Mouse (Mus musculus): Measurements from ENCODE around the gene Fras1. TPM values are rescaled to one million over a fixed set of nuclear protein-coding genes. Genes with fewer than 3 reads are reported as not detected.
A peak's percentile ranks its signal among the peaks of the same experiment; 100 is the strongest.

Fras1 gene
- polyA plus RNA-seq, 1 experiment from 2014 or later, result 71.3 TPM

- Histone ChIP-seq H3K4me1 (ENCODE audit: control insufficient read depth, insufficient read depth, low read length) (no peaks in the 10 kb centered on the region), H3K4me2 (replicated peaks; ENCODE audit: low read depth, low read length) (no peak overlapping the region), H3K27me3 (ENCODE audit: control insufficient read depth, insufficient read depth, low read length) (no peaks in the 10 kb centered on the region), H3K9me3 (ENCODE audit: control insufficient read depth, low read length) (no peaks in the 10 kb centered on the region), H3K27ac (ENCODE audit: low read depth, low read length) (no peak overlapping the region), H3K9ac (ENCODE audit: low read depth, low read length) (no peak overlapping the region), H3K4me3 (ENCODE audit: low read length) (no peak overlapping the region), H3K36me3 (ENCODE audit: control insufficient read depth, insufficient read depth, low read length) (no peaks in the 10 kb centered on the region)
- no peak for ATAC-seq (ENCODE audit: low FRiP score, low TSS enrichment)
Measured at GRCm38 (mm10) chr5:96367260-96367659, 6.5 kb upstream of the Fras1 start.

- peak overlapping the region; percentile 78 for H3K4me2 ChIP-seq (replicated peaks; ENCODE audit: low read depth, low read length)
- H3K4me1 ChIP-seq (ENCODE audit: control insufficient read depth, insufficient read depth, low read length), result peaks cover 4% of the 10 kb centered on the region; the same call in 1 of the 2 replicates
- H3K9me3 ChIP-seq (ENCODE audit: control insufficient read depth, low read length), result no peaks in the 10 kb centered on the region
- peak overlapping the region; percentile 44; the same call in 1 of the 2 replicates for H3K27ac ChIP-seq (ENCODE audit: low read depth, low read length)
- 32% methylated on average over 6 of the region's 6 CpGs for WGBS
- H3K9ac ChIP-seq (ENCODE audit: low read depth, low read length), result peak overlapping the region; percentile 86; the same call in 1 of the 2 replicates
- H3K36me3 ChIP-seq (ENCODE audit: control insufficient read depth, insufficient read depth, low read length), result no peaks in the 10 kb centered on the region
- ATAC-seq (ENCODE audit: low FRiP score, low TSS enrichment), result no peak
- H3K4me3 ChIP-seq (ENCODE audit: low read length), result peak overlapping the region; percentile 78
- H3K27me3 ChIP-seq (ENCODE audit: control insufficient read depth, insufficient read depth, low read length), result no peaks in the 10 kb centered on the region
Measured at GRCm38 (mm10) chr5:96373106-96373505, 649 bp upstream of the Fras1 start.

- peak overlapping the region; percentile 78 for H3K4me3 ChIP-seq (ENCODE audit: low read length)
- ATAC-seq (ENCODE audit: low FRiP score, low TSS enrichment), result peak; percentile 93
- under 1% methylated on average over 80 of the region's 84 CpGs for WGBS
- no peaks in the 10 kb centered on the region for H3K9me3 ChIP-seq (ENCODE audit: control insufficient read depth, low read length)
- peak overlapping the region; percentile 90 for H3K27ac ChIP-seq (ENCODE audit: low read depth, low read length)
- H3K4me1 ChIP-seq (ENCODE audit: control insufficient read depth, insufficient read depth, low read length), result peaks cover 4% of the 10 kb centered on the region; the same call in 1 of the 2 replicates
- H3K9ac ChIP-seq (ENCODE audit: low read depth, low read length), result peak overlapping the region; percentile 86
- no peaks in the 10 kb centered on the region for H3K36me3 ChIP-seq (ENCODE audit: control insufficient read depth, insufficient read depth, low read length)
- H3K4me2 ChIP-seq (replicated peaks; ENCODE audit: low read depth, low read length), result peak overlapping the region; percentile 78
- no peaks in the 10 kb centered on the region for H3K27me3 ChIP-seq (ENCODE audit: control insufficient read depth, insufficient read depth, low read length)
Measured at GRCm38 (mm10) chr5:96373986-96374901, 489 bp downstream of the Fras1 start.

- Histone ChIP-seq H3K4me2 (replicated peaks; ENCODE audit: low read depth, low read length) (peak overlapping the region; percentile 78), H3K27me3 (ENCODE audit: control insufficient read depth, insufficient read depth, low read length) (no peaks in the 10 kb centered on the region), H3K4me3 (ENCODE audit: low read length) (peak overlapping the region; percentile 78), H3K4me1 (ENCODE audit: control insufficient read depth, insufficient read depth, low read length) (peaks cover 4% of the 10 kb centered on the region; the same call in 1 of the 2 replicates), H3K9me3 (ENCODE audit: control insufficient read depth, low read length) (no peaks in the 10 kb centered on the region), H3K9ac (ENCODE audit: low read depth, low read length) (peak overlapping the region; percentile 86), H3K36me3 (ENCODE audit: control insufficient read depth, insufficient read depth, low read length) (no peaks in the 10 kb centered on the region), H3K27ac (ENCODE audit: low read depth, low read length) (0 out of 2 replicates have a peak overlapping the region, but pooled peaks have one; percentile 90)
- WGBS, result 1% methylated on average over 16 of the region's 17 CpGs
- ATAC-seq (ENCODE audit: low FRiP score, low TSS enrichment), result no peak
Measured at GRCm38 (mm10) chr5:96375391-96375831, 1.7 kb downstream of the Fras1 start.

- WGBS, result 50% methylated on average over 4 of the region's 4 CpGs
- Histone ChIP-seq H3K4me3 (ENCODE audit: low read length) (peak overlapping the region; percentile 78), H3K4me2 (replicated peaks; ENCODE audit: low read depth, low read length) (peak overlapping the region; percentile 78), H3K27me3 (ENCODE audit: control insufficient read depth, insufficient read depth, low read length) (no peaks in the 10 kb centered on the region), H3K9ac (ENCODE audit: low read depth, low read length) (no peak overlapping the region; the same call in 1 of the 2 replicates), H3K36me3 (ENCODE audit: control insufficient read depth, insufficient read depth, low read length) (no peaks in the 10 kb centered on the region), H3K4me1 (ENCODE audit: control insufficient read depth, insufficient read depth, low read length) (peaks cover 4% of the 10 kb centered on the region; the same call in 1 of the 2 replicates), H3K9me3 (ENCODE audit: control insufficient read depth, low read length) (no peaks in the 10 kb centered on the region), H3K27ac (ENCODE audit: low read depth, low read length) (no peak overlapping the region)
- no peak for ATAC-seq (ENCODE audit: low FRiP score, low TSS enrichment)
Measured at GRCm38 (mm10) chr5:96376216-96376615, 2.5 kb downstream of the Fras1 start.

- Histone ChIP-seq H3K27me3 (ENCODE audit: control insufficient read depth, insufficient read depth, low read length) (no peaks in the 10 kb centered on the region), H3K4me3 (ENCODE audit: low read length) (no peak overlapping the region), H3K36me3 (ENCODE audit: control insufficient read depth, insufficient read depth, low read length) (peaks cover 3% of the 10 kb centered on the region; the same call in 1 of the 2 replicates), H3K9me3 (ENCODE audit: control insufficient read depth, low read length) (no peaks in the 10 kb centered on the region), H3K4me1 (ENCODE audit: control insufficient read depth, insufficient read depth, low read length) (no peaks in the 10 kb centered on the region), H3K27ac (ENCODE audit: low read depth, low read length) (no peak overlapping the region), H3K4me2 (replicated peaks; ENCODE audit: low read depth, low read length) (no peak overlapping the region), H3K9ac (ENCODE audit: low read depth, low read length) (no peak overlapping the region)
- WGBS, result 83% methylated on average over 15 of the region's 15 CpGs
- no peak for ATAC-seq (ENCODE audit: low FRiP score, low TSS enrichment)
Measured at GRCm38 (mm10) chr5:96386138-96386933, 12.6 kb downstream of the Fras1 start.

- Histone ChIP-seq H3K4me3 (ENCODE audit: low read length) (no peak overlapping the region), H3K27ac (ENCODE audit: low read depth, low read length) (no peak overlapping the region), H3K36me3 (ENCODE audit: control insufficient read depth, insufficient read depth, low read length) (peaks cover 3% of the 10 kb centered on the region; the same call in 1 of the 2 replicates), H3K9ac (ENCODE audit: low read depth, low read length) (no peak overlapping the region), H3K4me2 (replicated peaks; ENCODE audit: low read depth, low read length) (no peak overlapping the region), H3K9me3 (ENCODE audit: control insufficient read depth, low read length) (no peaks in the 10 kb centered on the region), H3K4me1 (ENCODE audit: control insufficient read depth, insufficient read depth, low read length) (no peaks in the 10 kb centered on the region), H3K27me3 (ENCODE audit: control insufficient read depth, insufficient read depth, low read length) (no peaks in the 10 kb centered on the region)
- ATAC-seq (ENCODE audit: low FRiP score, low TSS enrichment), result no peak
- WGBS, result 96% methylated on average over 8 of the region's 8 CpGs
Measured at GRCm38 (mm10) chr5:96388306-96388705, 14.6 kb downstream of the Fras1 start.

- no peak overlapping the region for H3K4me2 ChIP-seq (replicated peaks; ENCODE audit: low read depth, low read length)
- H3K4me1 ChIP-seq (ENCODE audit: control insufficient read depth, insufficient read depth, low read length), result no peaks in the 10 kb centered on the region
- no peak overlapping the region for H3K4me3 ChIP-seq (ENCODE audit: low read length)
- no peaks in the 10 kb centered on the region for H3K27me3 ChIP-seq (ENCODE audit: control insufficient read depth, insufficient read depth, low read length)
- no peak overlapping the region for H3K9ac ChIP-seq (ENCODE audit: low read depth, low read length)
- H3K27ac ChIP-seq (ENCODE audit: low read depth, low read length), result no peak overlapping the region
- H3K36me3 ChIP-seq (ENCODE audit: control insufficient read depth, insufficient read depth, low read length), result peaks cover 3% of the 10 kb centered on the region; the same call in 1 of the 2 replicates
- H3K9me3 ChIP-seq (ENCODE audit: control insufficient read depth, low read length), result no peaks in the 10 kb centered on the region
- 89% methylated on average over 11 of the region's 11 CpGs for WGBS
- no peak for ATAC-seq (ENCODE audit: low FRiP score, low TSS enrichment)
Measured at GRCm38 (mm10) chr5:96389963-96390623, 16.3 kb downstream of the Fras1 start.
